Mouse (Mus musculus) spleen, adult 2 months (tissue): ENCODE data around the gene Snd1. TPM values are rescaled to one million over a fixed set of nuclear protein-coding genes. Genes with fewer than 3 reads are reported as not detected.

ENCODE experiments used
- DNase-seq, 2 experiments: peaks; one replicate each; pipeline versions ENCODE4 v3.0.0 to v3.0.0-alpha.2; 2012 to 2021; ENCODE audit warnings: low spot score in 2 of 2, low read depth in 1 of 2
- H3K27ac ChIP-seq: fragments of 200-500 bp; 2 replicates; pipeline ENCODE4 v1.5.1; 2012; ENCODE audit warnings: low read length, inconsistent platforms; ENCODE audit not compliant: insufficient read depth
- H3K27me3 ChIP-seq: fragments of 200-500 bp; 2 replicates; pipeline ENCODE4 v1.6.1; 2012; ENCODE audit warnings: mild to moderate bottlenecking, moderate library complexity, low read length, inconsistent platforms; ENCODE audit not compliant: control insufficient read depth, insufficient read depth
- H3K36me3 ChIP-seq: fragments of 200-500 bp; 2 replicates; pipeline ENCODE4 v1.6.1; 2012; ENCODE audit warnings: mild to moderate bottlenecking, low read length, inconsistent platforms; ENCODE audit not compliant: control insufficient read depth, insufficient read depth
- H3K4me1 ChIP-seq: fragments of 200-500 bp; 2 replicates; pipeline ENCODE4 v1.6.1; 2011; ENCODE audit warnings: inconsistent platforms; ENCODE audit not compliant: control insufficient read depth, insufficient read depth, insufficient read length
- H3K4me3 ChIP-seq: fragments of 200-500 bp; 2 replicates; pipeline ENCODE4 v1.5.1; 2011; ENCODE audit warnings: mild to moderate bottlenecking, inconsistent platforms; ENCODE audit not compliant: insufficient read depth, insufficient read length; ENCODE audit errors: extremely low read depth
- CTCF ChIP-seq: fragments of 200-500 bp; IDR thresholded peaks from 2 replicates; pipeline ENCODE4 v1.5.1; 2011; ENCODE audit warnings: mild to moderate bottlenecking, inconsistent platforms; ENCODE audit not compliant: insufficient read depth, insufficient read length, insufficient replicate concordance; ENCODE audit errors: extremely low read depth
- POLR2A ChIP-seq: fragments of 200-500 bp; IDR thresholded peaks from 2 replicates; pipeline ENCODE4 v1.6.1; 2011; ENCODE audit warnings: low read depth, low read length, inconsistent platforms
- WGBS: fragments of 180-500 bp; shearing (Covaris S2); methylation state at CpG from one replicate; pipeline ENCODE4 v1.1.7; 2018; 5-methylcytosine and 5-hydroxymethylcytosine counted together
- polyA plus RNA-seq: library from polyadenylated mRNA; depleted of rRNA; stranded (reverse); fragments of >200 nt; gene quantifications from 2 replicates; pipeline ENCODE4 v1.2.3, GENCODE M21; 2012

Gene Snd1
- polyA plus RNA-seq, 1 experiment, result 55.0 TPM

DNA sequence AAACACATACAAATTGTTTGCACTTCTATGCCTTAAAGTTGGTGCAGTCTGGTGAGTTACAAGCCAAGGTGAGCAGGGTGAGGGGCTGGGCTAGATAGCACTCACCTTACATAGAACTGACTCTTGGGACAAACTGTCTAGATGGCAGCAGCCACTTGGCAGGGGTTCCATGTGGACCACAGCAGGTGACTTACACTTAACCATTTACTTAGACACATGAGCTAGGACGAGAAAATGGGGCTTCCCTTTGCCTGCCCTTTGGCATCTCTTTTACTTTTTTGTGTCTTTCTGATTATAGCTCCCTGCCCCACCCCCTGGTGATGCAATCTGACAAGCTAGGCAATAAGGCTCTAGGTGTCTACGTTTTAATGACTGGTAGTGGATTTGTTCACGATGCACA lies 274.3 kb downstream of the Snd1 start:
- no peak for DNase-seq
- 88% methylated on average over 3 of the region's 3 CpGs for WGBS
- no peak for TF ChIP-seq POLR2A
- TF ChIP-seq CTCF, result no peak
- Histone ChIP-seq H3K36me3 (peaks cover 7% of the 10 kb centered on the region; the same call in 1 of the 2 replicates), H3K4me3 (no peak overlapping the region), H3K4me1 (no peaks in the 10 kb centered on the region), H3K27ac (no peak overlapping the region), H3K27me3 (no peaks in the 10 kb centered on the region)

DNA sequence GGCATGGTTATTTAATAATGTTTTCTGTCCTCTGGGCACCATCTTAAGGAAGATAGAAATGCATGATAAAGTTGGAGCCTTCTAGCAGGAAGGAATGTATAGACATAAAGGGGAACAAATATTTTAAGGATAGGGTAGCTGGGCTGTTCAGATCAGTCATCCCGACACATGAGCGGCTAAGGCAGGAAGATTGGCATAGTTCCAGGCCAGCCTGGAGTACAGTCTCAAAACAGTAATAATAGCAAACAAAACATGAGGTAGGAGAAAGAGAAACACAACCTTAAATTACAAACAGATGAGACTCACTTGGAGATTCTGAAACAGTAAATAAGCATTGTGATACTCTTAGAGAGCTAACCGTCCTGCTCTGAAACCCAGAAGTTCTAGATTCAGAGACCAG lies 276.2 kb downstream of the Snd1 start:
- H3K36me3 ChIP-seq, result peaks cover 3% of the 10 kb centered on the region; the same call in 1 of the 2 replicates
- TF ChIP-seq CTCF, result no peak
- TF ChIP-seq POLR2A, result no peak
- H3K27me3 ChIP-seq, result no peaks in the 10 kb centered on the region
- no peak overlapping the region for H3K4me3 ChIP-seq
- DNase-seq, result no peak
- no peak overlapping the region for H3K27ac ChIP-seq
- H3K4me1 ChIP-seq, result no peaks in the 10 kb centered on the region
- 96% methylated on average over 3 of the region's 3 CpGs for WGBS

DNA sequence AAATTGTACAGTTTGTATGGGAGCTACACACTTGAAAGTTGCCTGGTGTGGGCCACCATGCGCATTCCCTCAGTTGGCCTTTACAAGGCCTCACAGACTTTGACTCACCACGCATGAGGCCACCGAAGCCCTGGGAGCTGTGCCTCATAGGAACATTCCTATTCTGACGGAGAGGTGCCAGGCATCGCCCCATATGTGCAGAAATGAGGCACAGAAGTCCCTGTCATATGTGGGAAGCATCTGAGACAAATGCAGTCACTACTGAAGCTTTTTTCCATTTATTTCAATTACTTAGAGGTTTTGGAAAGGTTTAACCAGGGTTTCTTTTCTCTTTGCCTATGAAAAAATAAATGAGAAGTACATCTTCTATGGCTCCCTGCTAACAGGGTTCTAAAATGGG lies 278.3 kb downstream of the Snd1 start:
- 97% methylated on average over 5 of the region's 5 CpGs for WGBS
- DNase-seq, result no peak
- no peak overlapping the region for H3K27ac ChIP-seq
- H3K36me3 ChIP-seq, result no peaks in the 10 kb centered on the region
- no peaks in the 10 kb centered on the region for H3K27me3 ChIP-seq
- no peak for TF ChIP-seq POLR2A
- no peak for TF ChIP-seq CTCF
- no peaks in the 10 kb centered on the region for H3K4me1 ChIP-seq
- H3K4me3 ChIP-seq, result no peak overlapping the region

DNA sequence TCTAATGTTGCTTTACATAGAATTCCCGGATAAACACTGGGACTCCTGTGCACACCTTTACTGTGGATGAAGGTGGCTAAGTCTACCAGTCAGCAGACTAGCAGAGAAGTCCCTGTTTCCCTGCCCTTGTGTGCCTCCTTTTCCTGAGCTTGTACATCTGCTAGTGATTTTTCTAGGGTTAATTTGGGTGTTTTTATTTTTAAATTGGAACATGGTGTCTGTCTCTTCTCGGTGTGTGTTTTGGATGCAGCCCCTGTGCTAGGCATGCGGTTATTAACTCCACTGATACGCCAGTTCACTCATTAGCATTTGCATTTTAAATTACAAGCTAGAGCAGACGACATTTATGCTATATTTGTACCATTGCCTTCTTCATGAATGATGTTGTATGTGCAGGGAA lies 278.7 kb downstream of the Snd1 start:
- no peak for TF ChIP-seq POLR2A
- no peak for TF ChIP-seq CTCF
- H3K4me1 ChIP-seq, result no peaks in the 10 kb centered on the region
- no peak overlapping the region for H3K4me3 ChIP-seq
- no peak overlapping the region for H3K27ac ChIP-seq
- no peak for DNase-seq
- H3K36me3 ChIP-seq, result no peaks in the 10 kb centered on the region
- H3K27me3 ChIP-seq, result no peaks in the 10 kb centered on the region
- WGBS, result 95% methylated on average over 5 of the region's 5 CpGs

GRCm38 (mm10) chr6:28754127-28754898 lies 279.4 kb downstream of the Snd1 start:
- no peak for DNase-seq
- no peak overlapping the region for H3K4me3 ChIP-seq
- TF ChIP-seq CTCF (no peak), POLR2A (no peak)
- H3K36me3 ChIP-seq, result no peaks in the 10 kb centered on the region; the same call in 1 of the 2 replicates
- no peaks in the 10 kb centered on the region for H3K4me1 ChIP-seq
- H3K27ac ChIP-seq, result no peak overlapping the region
- 91% methylated on average over 6 of the region's 6 CpGs for WGBS
- no peaks in the 10 kb centered on the region for H3K27me3 ChIP-seq

GRCm38 (mm10) chr6:28756306-28757018 lies 281.5 kb downstream of the Snd1 start:
- Histone ChIP-seq H3K27me3 (no peaks in the 10 kb centered on the region), H3K4me1 (no peaks in the 10 kb centered on the region), H3K27ac (no peak overlapping the region), H3K36me3 (no peaks in the 10 kb centered on the region; the same call in 1 of the 2 replicates), H3K4me3 (no peak overlapping the region)
- TF ChIP-seq POLR2A (no peak), CTCF (no peak)
- DNase-seq, result no peak
- WGBS, result 90% methylated on average over 10 of the region's 10 CpGs
